9 mouse cellular contexts compared by ENCODE assay signal in the genomic region with DNA sequence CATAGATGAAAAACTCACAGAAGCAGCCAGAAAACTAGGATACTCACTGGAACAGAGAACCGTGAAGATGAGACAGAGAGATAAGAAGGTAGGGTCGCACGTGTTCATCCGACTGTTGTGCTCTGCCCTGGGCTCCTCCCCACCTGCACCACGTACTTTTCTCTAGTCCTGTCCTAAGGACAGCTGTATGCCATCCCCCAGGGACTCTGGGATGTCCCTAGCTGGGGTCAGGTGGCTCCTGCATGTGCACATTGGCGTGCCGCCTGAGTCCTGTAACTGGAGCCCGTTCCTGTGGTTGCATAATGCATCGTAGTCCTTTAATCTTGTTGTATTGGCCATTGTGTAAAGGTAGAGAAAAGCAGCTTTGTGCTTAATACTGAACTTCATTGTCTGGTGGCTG. TPM values are rescaled to one million over a fixed set of nuclear protein-coding genes. Genes with fewer than 3 reads are reported as not detected.
DNase-seq lines count a peak whose midpoint lies in the region; ATAC-seq lines count a peak whose summit lies in the region.
"Had no signal": no experiment of that assay in that cellular context is flagged by ENCODE, and none has a peak within 500 bp of the region (broad histone marks: within the 10 kb centered on the region; RNA-seq: fewer than 3 reads in every experiment).

No protein-coding gene starts in this region.

- ATAC-seq in activated CD4-positive, CD25-positive, alpha-beta regulatory T cell, adult 4 months: no peak

- DNase-seq in kidney, adult 11 months: peak; percentile 19
- DNase-seq in kidney, postnatal 14 days: no peak
- DNase-seq in thymus, postnatal 4 days: peak; percentile 14
- no peak for DNase-seq in thymus, postnatal 10 days (ENCODE audit: low spot score in 2 of 2)
- peak; percentile 41 for DNase-seq in gastrocnemius, postnatal 14 days
- DNase-seq in skeletal muscle tissue, adult 2 months (ENCODE audit: low read depth, low spot score): peak; percentile 77
- DNase-seq: cerebellum, adult 11 months; spleen, adult 18-20 months had no signal

- intact Hi-C loops in gastrocnemius, postnatal 14 days (cut with DNase I; ENCODE audit: low total_unique reads): no loop called here

RNA-seq across cellular contexts. Expression of a gene that starts 9.9 kb away (rescaled TPM):
- total RNA-seq in gastrocnemius, postnatal 14 days (2021): 1 to 10 TPM; 6.6 to 8.5 TPM
- polyA plus RNA-seq in activated CD4-positive, CD25-positive, alpha-beta regulatory T cell, adult 4 months (2017; shearing (Covaris generic)): 10 to 100 TPM; 55.4 to 56.7 TPM

Comparison
In these comparisons a context has a peak if more than half of its experiments do, and no peak if none do; other contexts are left out.
1. DNase-seq: peak in kidney, adult 11 months (single experiment), thymus, postnatal 4 days (single experiment), gastrocnemius, postnatal 14 days (single experiment) and skeletal muscle tissue, adult 2 months (single experiment); none in kidney, postnatal 14 days (single experiment) and thymus, postnatal 10 days (0 of 2).